Mouse (Mus musculus) cerebellum, adult 2 months (tissue): ENCODE data around the gene Noxred1.

Experiments used
- CTCF ChIP-seq: fragments of 200-500 bp; IDR thresholded peaks from 2 replicates; pipeline ENCODE4 v1.5.1; 2011; ENCODE audit warnings: low read depth, mild to moderate bottlenecking, control low read depth, low read length, moderate library complexity, borderline replicate concordance; ENCODE audit not compliant: insufficient read depth
- POLR2A ChIP-seq: fragments of 200-500 bp; IDR thresholded peaks from 2 replicates; pipeline ENCODE4 v1.6.1; 2011; ENCODE audit warnings: low read length, control low read depth, borderline replicate concordance; ENCODE audit not compliant: insufficient read depth

- no peak for TF ChIP-seq POLR2A
- no peak for TF ChIP-seq CTCF
Measured at GRCm38 (mm10) chr12:87256629-87257028, 18.1 kb upstream of the Noxred1 start.
